Mouse (Mus musculus) sigmoid colon, adult 10 weeks (tissue): ENCODE data around the gene Adam10. TPM values are rescaled to one million over a fixed set of nuclear protein-coding genes. Genes with fewer than 3 reads are reported as not detected.

Experiments used
- polyA plus RNA-seq: library from polyadenylated mRNA; stranded (reverse); fragments of 350-450 nt; fragmentation: Illumina TruSeq; extraction: RNeasy Lipid Tissue Mini Kit (QIAGEN cat#74804); gene quantifications from one replicate; pipeline ENCODE4 v1.2.3, GENCODE M21; 2014; ENCODE audit warnings: low read depth, low replicate concordance

Adam10 gene
- 221 TPM for polyA plus RNA-seq

DNA sequence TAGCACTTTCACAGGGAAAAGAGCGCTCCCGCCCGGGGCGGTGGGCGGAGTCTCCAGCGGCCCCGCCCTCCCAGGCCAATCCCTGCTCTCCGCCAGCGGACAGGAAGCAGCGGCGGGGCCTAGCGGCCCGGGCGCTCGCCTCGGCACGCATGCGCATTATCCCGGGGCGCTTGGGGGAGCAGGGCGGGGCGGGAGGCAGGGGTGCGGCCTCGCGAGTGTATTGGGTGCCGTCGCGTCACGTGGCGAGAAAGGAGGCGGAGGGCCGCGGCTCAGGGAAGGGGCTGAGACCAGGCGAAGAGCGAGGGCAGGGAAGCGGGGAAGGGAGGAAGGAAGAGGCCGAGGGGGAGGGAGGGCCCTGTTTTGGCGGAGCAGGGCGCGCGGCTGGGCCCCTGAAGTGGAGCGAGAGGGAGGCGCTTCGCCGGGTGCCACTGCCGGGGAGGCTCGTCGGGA is at the start of gene Adam10:
TSS of gene Adam10 (plus strand) at position 316 of the 450 bp plus-strand sequence.

DNA sequence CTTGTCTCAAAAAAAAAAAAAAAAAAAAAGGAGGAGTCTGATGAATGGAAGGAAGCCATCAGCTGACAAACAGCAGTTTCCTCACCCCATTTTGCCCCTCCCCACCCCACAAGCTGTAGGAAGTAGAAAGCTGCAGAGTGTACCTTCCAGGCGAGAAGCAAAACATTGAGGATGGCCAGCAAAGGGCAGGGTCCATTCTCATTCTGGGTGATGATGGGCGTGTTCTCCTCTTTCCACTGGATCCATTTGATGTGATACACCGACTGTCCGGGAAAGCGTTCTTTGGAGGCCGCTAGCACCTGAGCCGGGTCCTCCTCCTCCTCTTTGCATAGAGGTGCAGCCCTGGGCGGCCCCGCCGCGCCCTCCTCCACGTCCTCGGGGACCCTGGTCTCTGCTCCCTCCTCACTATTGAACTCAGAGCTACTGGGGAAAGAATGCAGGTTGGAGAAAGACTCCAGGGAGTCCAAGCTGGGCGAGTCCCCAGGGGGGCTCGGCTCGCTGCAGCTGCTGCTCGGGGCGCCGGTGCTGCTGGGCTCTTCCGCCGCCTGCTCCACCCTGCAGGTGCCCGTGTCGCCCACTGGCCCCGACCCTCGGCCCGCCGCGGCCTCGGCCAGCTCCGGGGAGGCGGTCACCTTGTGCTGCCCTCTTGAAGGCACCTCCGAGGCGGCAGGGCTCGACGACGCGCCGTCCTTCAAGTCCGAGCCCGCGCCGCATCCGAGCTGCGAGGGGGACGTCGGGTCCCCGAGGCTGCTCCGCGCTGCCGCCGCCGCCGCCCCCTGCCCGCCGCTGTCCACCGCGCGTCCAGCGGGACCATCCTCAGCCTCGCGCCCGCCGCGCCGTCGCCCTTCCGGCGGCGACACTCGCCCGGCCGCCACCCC is 22.4 kb upstream of the Adam10 start, which contains the start of gene Gm10642:
TSS of gene Gm10642 (plus strand) at position 122 of the 878 bp plus-strand sequence.

DNA sequence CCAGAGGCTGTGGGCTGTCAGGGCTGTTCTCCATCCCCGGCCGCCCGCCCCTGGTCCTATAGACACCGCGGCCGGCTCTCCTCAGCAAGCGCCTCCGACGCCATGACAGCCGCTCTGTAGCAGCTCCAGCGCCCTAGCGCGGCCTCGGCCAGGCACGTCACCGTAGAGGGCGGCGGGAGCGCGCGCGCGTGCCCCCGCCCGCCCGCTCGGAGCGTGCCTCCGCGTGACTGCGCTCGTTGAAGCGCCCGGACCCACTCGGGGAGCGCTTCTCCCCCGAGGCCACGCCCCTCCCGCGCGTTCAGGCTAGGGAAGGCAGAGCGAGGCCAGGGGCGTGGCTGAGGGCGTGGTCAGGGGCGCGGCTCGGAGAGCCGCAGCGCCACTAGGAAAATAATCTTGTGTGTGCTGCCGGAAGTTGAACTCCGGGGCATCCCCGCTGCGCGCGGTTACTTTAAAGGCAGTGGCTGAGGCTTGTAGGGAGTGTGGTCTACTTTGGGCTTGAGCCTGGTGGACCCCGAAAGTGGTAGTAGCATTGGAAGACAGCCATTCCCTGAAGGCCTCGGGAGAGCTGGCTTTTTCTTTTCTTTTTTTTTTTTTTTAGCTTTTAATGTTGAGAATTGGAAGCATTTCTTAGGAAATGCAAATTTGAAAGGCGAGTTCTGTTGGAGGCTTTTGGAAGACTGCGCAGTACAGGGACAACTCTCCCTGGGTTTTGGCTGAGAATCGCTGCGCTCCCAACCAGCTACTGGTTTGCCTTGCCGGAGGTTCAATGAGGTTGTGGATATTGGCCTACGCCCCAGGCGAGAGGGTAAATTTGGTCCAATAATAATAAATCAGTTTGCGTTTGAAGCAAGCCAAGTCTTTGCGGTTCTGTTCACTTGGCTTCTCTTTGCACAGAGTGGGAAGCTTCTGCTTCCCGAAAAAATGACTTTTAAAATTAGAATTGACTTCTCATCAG is 21.5 kb upstream of the Adam10 start, which contains the start of gene Mindy2:
TSS of gene Mindy2 (minus strand) at position 162 of the 955 bp plus-strand sequence.

Other genes with a start within 250 kb of the Adam10 start
- 80.9 TPM for gene Rnf111, start 175.3 kb upstream of the Adam10 start, polyA plus RNA-seq
- gene Sltm, start 136.2 kb upstream of the Adam10 start, polyA plus RNA-seq = 105 TPM
- not detected for gene Gm10642, start 22.7 kb upstream of the Adam10 start, polyA plus RNA-seq
- 46.2 TPM for gene Mindy2, start 21.8 kb upstream of the Adam10 start, polyA plus RNA-seq